Mouse (Mus musculus): ENCODE results near the gene Axl. TPM values are rescaled to one million over a fixed set of nuclear protein-coding genes. Genes with fewer than 3 reads are reported as not detected.
A peak's percentile ranks its signal among the peaks of the same experiment; 100 is the strongest.
"Not testable (repeated sequence)": the region's sequence is repeated elsewhere in the genome, so short reads cannot be mapped to it uniquely, and the experiment has no call there.

Gene Axl
- polyA plus RNA-seq, 1 experiment from 2014 or later = 114 TPM

- Histone ChIP-seq H3K4me1 (ENCODE audit: control insufficient read depth, insufficient read depth, low read length) (peaks cover 12% of the 10 kb centered on the region), H3K36me3 (ENCODE audit: control insufficient read depth, insufficient read depth, low read length) (no peaks in the 10 kb centered on the region), H3K4me3 (ENCODE audit: low read depth, low read length) (peak overlapping the region; percentile 18), H3K4me2 (ENCODE audit: low read depth, low read length) (peak overlapping the region; percentile 52), H3K9ac (ENCODE audit: low read depth, low read length) (peak overlapping the region; percentile 53), H3K27ac (replicated peaks; ENCODE audit: low read depth, low read length) (peak overlapping the region; percentile 87), H3K9me3 (ENCODE audit: control insufficient read depth, low read length) (no peaks in the 10 kb centered on the region), H3K27me3 (replicated peaks; ENCODE audit: control insufficient read depth, insufficient read depth, low read length) (no peaks in the 10 kb centered on the region)
- peak; percentile 92 for DNase-seq (ENCODE audit: low spot score)
- peak; percentile 81 for ATAC-seq (ENCODE audit: low read depth)
- 18% methylated on average over 24 of the region's 24 CpGs for WGBS
Observed at GRCm38 (mm10) chr7:25802241-25803125, 14.0 kb upstream of the Axl start.

- no peak overlapping the region for H3K9ac ChIP-seq (ENCODE audit: low read depth, low read length)
- no peak overlapping the region for H3K4me2 ChIP-seq (ENCODE audit: low read depth, low read length)
- no peaks in the 10 kb centered on the region for H3K27me3 ChIP-seq (replicated peaks; ENCODE audit: control insufficient read depth, insufficient read depth, low read length)
- no peaks in the 10 kb centered on the region for H3K36me3 ChIP-seq (ENCODE audit: control insufficient read depth, insufficient read depth, low read length)
- DNase-seq (ENCODE audit: low spot score) = no peak
- H3K4me3 ChIP-seq (ENCODE audit: low read depth, low read length) = no peak overlapping the region
- no peak overlapping the region for H3K27ac ChIP-seq (replicated peaks; ENCODE audit: low read depth, low read length)
- 90% methylated on average over 6 of the region's 6 CpGs for WGBS
- H3K4me1 ChIP-seq (ENCODE audit: control insufficient read depth, insufficient read depth, low read length) = peaks cover 12% of the 10 kb centered on the region
- ATAC-seq (ENCODE audit: low read depth) = no peak
- no peaks in the 10 kb centered on the region for H3K9me3 ChIP-seq (ENCODE audit: control insufficient read depth, low read length)
Observed at GRCm38 (mm10) chr7:25801031-25801430, 12.5 kb upstream of the Axl start.

DNA sequence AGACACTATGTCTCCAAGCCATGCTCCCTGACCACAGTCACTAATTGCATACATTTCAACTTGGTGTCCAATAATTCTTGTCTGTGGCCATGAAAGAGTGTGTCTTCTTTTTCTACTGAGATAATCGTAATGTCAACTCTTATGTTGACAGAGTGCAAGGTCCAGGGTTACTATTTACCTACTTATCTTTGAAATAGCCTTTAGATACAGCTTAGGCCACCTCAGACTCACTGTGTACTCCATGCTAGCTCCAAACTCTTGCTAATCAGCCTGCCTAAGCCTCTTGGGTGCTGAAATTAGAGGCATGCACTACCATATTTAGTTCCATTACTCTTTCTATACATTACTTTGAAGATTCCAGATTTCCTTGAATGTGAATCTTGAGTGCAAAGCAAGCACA lies 10.9 kb upstream of the Axl start:
- Histone ChIP-seq H3K4me2 (ENCODE audit: low read depth, low read length) (no peak overlapping the region), H3K27ac (replicated peaks; ENCODE audit: low read depth, low read length) (no peak overlapping the region), H3K27me3 (replicated peaks; ENCODE audit: control insufficient read depth, insufficient read depth, low read length) (no peaks in the 10 kb centered on the region), H3K9me3 (ENCODE audit: control insufficient read depth, low read length) (no peaks in the 10 kb centered on the region), H3K4me1 (ENCODE audit: control insufficient read depth, insufficient read depth, low read length) (peaks cover 12% of the 10 kb centered on the region), H3K36me3 (ENCODE audit: control insufficient read depth, insufficient read depth, low read length) (no peaks in the 10 kb centered on the region), H3K9ac (ENCODE audit: low read depth, low read length) (no peak overlapping the region), H3K4me3 (ENCODE audit: low read depth, low read length) (no peak overlapping the region)
- DNase-seq (ENCODE audit: low spot score) (no peak), ATAC-seq (ENCODE audit: low read depth) (no peak)
- 87% methylated on average over 1 of the region's 1 CpGs for WGBS

DNA sequence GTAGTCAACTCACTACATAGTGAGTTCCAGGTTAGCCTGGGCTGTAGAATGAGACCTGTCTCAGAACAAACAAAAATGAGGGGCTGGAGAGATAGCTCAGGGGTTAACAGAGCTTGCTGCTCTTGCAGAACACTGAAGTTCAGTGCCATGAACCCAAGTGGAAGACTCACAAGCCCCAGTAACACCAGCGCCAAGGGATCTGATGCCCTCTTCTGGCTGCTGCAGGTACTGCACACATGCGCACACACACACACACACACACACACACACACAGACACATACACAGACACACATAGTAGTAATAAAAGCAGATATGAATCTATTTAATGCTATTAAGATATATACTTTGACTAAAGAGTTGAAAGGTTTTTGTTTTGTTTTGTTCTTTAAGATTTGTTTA lies 10.0 kb upstream of the Axl start:
- H3K27me3 ChIP-seq (replicated peaks; ENCODE audit: control insufficient read depth, insufficient read depth, low read length) = no peaks in the 10 kb centered on the region
- 82% methylated on average over 2 of the region's 2 CpGs for WGBS
- no peak overlapping the region for H3K9ac ChIP-seq (ENCODE audit: low read depth, low read length)
- H3K9me3 ChIP-seq (ENCODE audit: control insufficient read depth, low read length) = no peaks in the 10 kb centered on the region
- DNase-seq (ENCODE audit: low spot score) = no peak
- no peak overlapping the region for H3K4me2 ChIP-seq (ENCODE audit: low read depth, low read length)
- H3K36me3 ChIP-seq (ENCODE audit: control insufficient read depth, insufficient read depth, low read length) = no peaks in the 10 kb centered on the region
- ATAC-seq (ENCODE audit: low read depth) = no peak
- no peak overlapping the region for H3K4me3 ChIP-seq (ENCODE audit: low read depth, low read length)
- H3K4me1 ChIP-seq (ENCODE audit: control insufficient read depth, insufficient read depth, low read length) = peaks cover 12% of the 10 kb centered on the region
- no peak overlapping the region for H3K27ac ChIP-seq (replicated peaks; ENCODE audit: low read depth, low read length)

GRCm38 (mm10) chr7:25794775-25795174 lies 6.3 kb upstream of the Axl start:
- Histone ChIP-seq H3K9ac (ENCODE audit: low read depth, low read length) (no peak overlapping the region), H3K4me1 (ENCODE audit: control insufficient read depth, insufficient read depth, low read length) (no peaks in the 10 kb centered on the region), H3K27ac (replicated peaks; ENCODE audit: low read depth, low read length) (no peak overlapping the region), H3K36me3 (ENCODE audit: control insufficient read depth, insufficient read depth, low read length) (no peaks in the 10 kb centered on the region), H3K4me2 (ENCODE audit: low read depth, low read length) (no peak overlapping the region), H3K27me3 (replicated peaks; ENCODE audit: control insufficient read depth, insufficient read depth, low read length) (no peaks in the 10 kb centered on the region), H3K9me3 (ENCODE audit: control insufficient read depth, low read length) (no peaks in the 10 kb centered on the region), H3K4me3 (ENCODE audit: low read depth, low read length) (no peak overlapping the region)
- ATAC-seq (ENCODE audit: low read depth) = no peak
- DNase-seq (ENCODE audit: low spot score) = no peak
- WGBS = 84% methylated on average over 8 of the region's 8 CpGs

GRCm38 (mm10) chr7:25793679-25794078 lies 5.2 kb upstream of the Axl start:
- Histone ChIP-seq H3K36me3 (ENCODE audit: control insufficient read depth, insufficient read depth, low read length) (no peaks in the 10 kb centered on the region), H3K4me3 (ENCODE audit: low read depth, low read length) (no peak overlapping the region), H3K4me2 (ENCODE audit: low read depth, low read length) (no peak overlapping the region), H3K27ac (replicated peaks; ENCODE audit: low read depth, low read length) (no peak overlapping the region), H3K9me3 (ENCODE audit: control insufficient read depth, low read length) (no peaks in the 10 kb centered on the region), H3K4me1 (ENCODE audit: control insufficient read depth, insufficient read depth, low read length) (peaks cover 6% of the 10 kb centered on the region; the same call in 1 of the 2 replicates), H3K9ac (ENCODE audit: low read depth, low read length) (no peak overlapping the region), H3K27me3 (replicated peaks; ENCODE audit: control insufficient read depth, insufficient read depth, low read length) (no peaks in the 10 kb centered on the region)
- WGBS = 51% methylated on average over 3 of the region's 3 CpGs
- DNase-seq (ENCODE audit: low spot score) = no peak
- no peak for ATAC-seq (ENCODE audit: low read depth)

DNA sequence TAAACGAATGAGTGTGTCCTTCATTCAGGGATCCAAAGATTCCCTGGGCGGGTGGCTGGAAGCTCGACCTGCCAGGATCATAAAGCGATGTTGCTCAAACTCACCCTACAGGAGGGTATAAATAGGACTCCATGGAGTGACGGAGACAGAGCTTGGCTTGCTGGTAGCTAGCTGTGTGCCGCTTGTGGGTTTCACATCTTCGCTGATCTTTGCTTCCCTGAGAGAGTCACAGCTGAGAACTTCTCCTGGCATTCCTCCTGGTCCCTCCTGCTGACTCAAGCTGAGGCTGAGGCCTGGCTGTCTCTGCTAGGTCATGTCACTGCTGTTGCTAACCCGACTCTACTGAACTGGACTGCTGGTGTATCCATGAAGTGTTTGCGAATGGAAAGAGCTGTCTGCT lies 4.5 kb upstream of the Axl start:
- not testable (repeated sequence) for H3K9me3 ChIP-seq (ENCODE audit: control insufficient read depth, low read length); H3K9ac ChIP-seq (ENCODE audit: low read depth, low read length); H3K27ac ChIP-seq (replicated peaks; ENCODE audit: low read depth, low read length); H3K27me3 ChIP-seq (replicated peaks; ENCODE audit: control insufficient read depth, insufficient read depth, low read length); H3K4me3 ChIP-seq (ENCODE audit: low read depth, low read length); H3K4me1 ChIP-seq (ENCODE audit: control insufficient read depth, insufficient read depth, low read length); H3K36me3 ChIP-seq (ENCODE audit: control insufficient read depth, insufficient read depth, low read length); DNase-seq (ENCODE audit: low spot score); ATAC-seq (ENCODE audit: low read depth); H3K4me2 ChIP-seq (ENCODE audit: low read depth, low read length)
- WGBS = 65% methylated on average over 9 of the region's 9 CpGs

- WGBS = 71% methylated on average over 8 of the region's 8 CpGs
- H3K4me1 ChIP-seq (ENCODE audit: control insufficient read depth, insufficient read depth, low read length) = peaks cover 17% of the 10 kb centered on the region
- H3K4me2 ChIP-seq (ENCODE audit: low read depth, low read length) = no peak overlapping the region
- no peaks in the 10 kb centered on the region for H3K9me3 ChIP-seq (ENCODE audit: control insufficient read depth, low read length)
- no peak overlapping the region for H3K27ac ChIP-seq (replicated peaks; ENCODE audit: low read depth, low read length)
- H3K27me3 ChIP-seq (replicated peaks; ENCODE audit: control insufficient read depth, insufficient read depth, low read length) = no peaks in the 10 kb centered on the region
- H3K36me3 ChIP-seq (ENCODE audit: control insufficient read depth, insufficient read depth, low read length) = 0 out of 2 replicates have a peak, but pooled peaks cover 6% of the 10 kb centered on the region
- no peak overlapping the region for H3K9ac ChIP-seq (ENCODE audit: low read depth, low read length)
- H3K4me3 ChIP-seq (ENCODE audit: low read depth, low read length) = no peak overlapping the region
- DNase-seq (ENCODE audit: low spot score) (no peak), ATAC-seq (ENCODE audit: low read depth) (no peak)
Observed at GRCm38 (mm10) chr7:25790615-25791014, 2.1 kb upstream of the Axl start.

GRCm38 (mm10) chr7:25789129-25789440 lies 580 bp upstream of the Axl start:
- Histone ChIP-seq H3K27ac (replicated peaks; ENCODE audit: low read depth, low read length) (peak overlapping the region; percentile 81), H3K9ac (ENCODE audit: low read depth, low read length) (peak overlapping the region; percentile 66), H3K4me1 (ENCODE audit: control insufficient read depth, insufficient read depth, low read length) (peaks cover 17% of the 10 kb centered on the region), H3K36me3 (ENCODE audit: control insufficient read depth, insufficient read depth, low read length) (0 out of 2 replicates have a peak, but pooled peaks cover 10% of the 10 kb centered on the region), H3K27me3 (replicated peaks; ENCODE audit: control insufficient read depth, insufficient read depth, low read length) (no peaks in the 10 kb centered on the region), H3K4me3 (ENCODE audit: low read depth, low read length) (peak overlapping the region; percentile 56), H3K4me2 (ENCODE audit: low read depth, low read length) (peak overlapping the region; percentile 81), H3K9me3 (ENCODE audit: control insufficient read depth, low read length) (no peaks in the 10 kb centered on the region)
- DNase-seq (ENCODE audit: low spot score) = no peak
- ATAC-seq (ENCODE audit: low read depth) = no peak
- WGBS = 29% methylated on average over 3 of the region's 3 CpGs
